Mouse (Mus musculus) adrenal gland, postnatal 25 days (tissue): ENCODE measurements around the gene Pdlim4. TPM values are rescaled to one million over a fixed set of nuclear protein-coding genes. Genes with fewer than 3 reads are reported as not detected.

Source experiments
- DNase-seq: peaks from one replicate; pipeline ENCODE4 v3.0.0; 2021; ENCODE audit warnings: mixed read lengths
- total RNA-seq: library from RNA; stranded (reverse); gene quantifications from 2 replicates; pipeline ENCODE4 v1.2.3, GENCODE M21; 2021

The Pdlim4 gene
- total RNA-seq, 1 experiment from 2014 or later: 37.9 TPM

- DNase-seq: no peak
These were observed 22.9 kb upstream of the Pdlim4 start for GRCm38 (mm10) chr11:54091726-54092125.

GRCm38 (mm10) chr11:54090091-54090879, 21.5 kb upstream of the Pdlim4 start:
- DNase-seq: no peak

GRCm38 (mm10) chr11:54088947-54089317, 20.1 kb upstream of the Pdlim4 start:
- peak; percentile 79 for DNase-seq

GRCm38 (mm10) chr11:54088253-54088946, 19.6 kb upstream of the Pdlim4 start:
- DNase-seq: no peak

- DNase-seq: no peak
These were observed 17.0 kb upstream of the Pdlim4 start for GRCm38 (mm10) chr11:54085816-54086215.

GRCm38 (mm10) chr11:54084976-54085375, 16.2 kb upstream of the Pdlim4 start:
- no peak for DNase-seq

- DNase-seq: no peak
These were observed 13.9 kb upstream of the Pdlim4 start for GRCm38 (mm10) chr11:54082725-54083124.

GRCm38 (mm10) chr11:54080435-54080834, 11.6 kb upstream of the Pdlim4 start:
- DNase-seq: no peak

GRCm38 (mm10) chr11:54076101-54076500, 7.3 kb upstream of the Pdlim4 start:
- DNase-seq: no peak

GRCm38 (mm10) chr11:54075353-54075752, 6.5 kb upstream of the Pdlim4 start:
- DNase-seq: no peak

GRCm38 (mm10) chr11:54073291-54073690, 4.5 kb upstream of the Pdlim4 start:
- no peak for DNase-seq

- DNase-seq: peak; percentile 79
These were observed 3.1 kb upstream of the Pdlim4 start for GRCm38 (mm10) chr11:54071726-54072445.

- no peak for DNase-seq
These were observed 756 bp downstream of the Pdlim4 start for GRCm38 (mm10) chr11:54067996-54068519.

- DNase-seq: no peak
These were observed 1.4 kb downstream of the Pdlim4 start for GRCm38 (mm10) chr11:54067318-54067995.

- no peak for DNase-seq
These were observed 2.4 kb downstream of the Pdlim4 start for GRCm38 (mm10) chr11:54066400-54066799.

- no peak for DNase-seq
These were observed 3.0 kb downstream of the Pdlim4 start for GRCm38 (mm10) chr11:54065915-54066178.

- DNase-seq: no peak
These were observed 3.5 kb downstream of the Pdlim4 start for GRCm38 (mm10) chr11:54065106-54065914.

GRCm38 (mm10) chr11:54064412-54064978, 4.3 kb downstream of the Pdlim4 start:
- no peak for DNase-seq

- no peak for DNase-seq
These were observed 5.4 kb downstream of the Pdlim4 start for GRCm38 (mm10) chr11:54063472-54063775.

GRCm38 (mm10) chr11:54062753-54063471, 5.9 kb downstream of the Pdlim4 start:
- no peak for DNase-seq
